Mouse (Mus musculus) bone marrow, adult 2 months (tissue): ENCODE measurements around the gene Reln. TPM values are rescaled to one million over a fixed set of nuclear protein-coding genes. Genes with fewer than 3 reads are reported as not detected.

Experiments used
- H3K27ac ChIP-seq: fragments of 200-500 bp; 2 replicates; pipeline ENCODE4 v1.5.1; 2012; ENCODE audit warnings: low read depth, mild to moderate bottlenecking, control low read depth, inconsistent platforms, low read length; ENCODE audit not compliant: control insufficient read depth, poor library complexity, insufficient read depth
- H3K4me1 ChIP-seq: fragments of 200-500 bp; 2 replicates; pipeline ENCODE4 v1.6.1; 2011; ENCODE audit warnings: low read length; ENCODE audit not compliant: control insufficient read depth, insufficient read depth
- H3K4me3 ChIP-seq: fragments of 200-500 bp; replicated peaks from 2 replicates; pipeline ENCODE3; 2011; ENCODE audit warnings: mild to moderate bottlenecking, low read depth, low read length, control low read depth; ENCODE audit not compliant: control insufficient read depth
- CTCF ChIP-seq: fragments of 200-500 bp; IDR thresholded peaks from 2 replicates; pipeline ENCODE4 v1.5.1; 2011; ENCODE audit warnings: low read length, control low read depth; ENCODE audit not compliant: control insufficient read depth, insufficient read depth
- POLR2A ChIP-seq: fragments of 200-500 bp; IDR thresholded peaks from 2 replicates; pipeline ENCODE4 v1.6.1; 2011; ENCODE audit warnings: low read depth, mild to moderate bottlenecking, control low read depth, low read length, borderline replicate concordance; ENCODE audit not compliant: control insufficient read depth
- WGBS: fragments of 180-500 bp; shearing (Covaris S2); methylation state at CpG from one replicate; pipeline ENCODE4 v1.1.7; 2018; 5-methylcytosine and 5-hydroxymethylcytosine counted together
- polyA plus RNA-seq: library from polyadenylated mRNA; stranded (reverse); fragments of >200 nt; gene quantifications from 2 replicates; pipeline ENCODE4 v1.2.4, GENCODE M21; 2011; ENCODE audit warnings: low replicate concordance; ENCODE audit not compliant: missing spikeins, insufficient read depth, insufficient read length

The Reln gene
- polyA plus RNA-seq, 1 experiment: 8.9 TPM

DNA sequence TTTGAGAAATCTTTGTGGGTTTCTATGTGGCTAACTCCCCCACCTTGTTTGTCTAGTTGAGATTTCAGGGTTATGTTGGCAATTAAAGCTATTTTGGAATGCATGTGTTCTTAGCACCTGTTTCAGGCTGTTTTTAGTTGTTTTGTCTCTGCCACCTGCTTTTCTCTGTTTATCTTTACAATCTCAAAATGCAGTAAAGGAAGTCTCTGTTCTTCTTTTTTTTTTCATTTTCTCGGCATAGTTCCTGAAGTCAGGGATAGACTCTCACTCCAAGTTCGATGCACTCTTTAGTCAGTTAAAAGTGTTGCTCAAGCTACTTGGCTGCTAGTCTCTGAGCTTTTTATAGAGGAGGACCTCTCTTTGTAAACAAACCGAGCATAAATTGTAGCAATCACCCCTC, 320.4 kb downstream of the Reln start:
- 32% methylated on average over 3 of the region's 3 CpGs for WGBS
- Histone ChIP-seq H3K27ac (no peak overlapping the region), H3K4me3 (no peak overlapping the region), H3K4me1 (no peaks in the 10 kb centered on the region; the same call in 1 of the 2 replicates)
- TF ChIP-seq CTCF (no peak), POLR2A (no peak)

DNA sequence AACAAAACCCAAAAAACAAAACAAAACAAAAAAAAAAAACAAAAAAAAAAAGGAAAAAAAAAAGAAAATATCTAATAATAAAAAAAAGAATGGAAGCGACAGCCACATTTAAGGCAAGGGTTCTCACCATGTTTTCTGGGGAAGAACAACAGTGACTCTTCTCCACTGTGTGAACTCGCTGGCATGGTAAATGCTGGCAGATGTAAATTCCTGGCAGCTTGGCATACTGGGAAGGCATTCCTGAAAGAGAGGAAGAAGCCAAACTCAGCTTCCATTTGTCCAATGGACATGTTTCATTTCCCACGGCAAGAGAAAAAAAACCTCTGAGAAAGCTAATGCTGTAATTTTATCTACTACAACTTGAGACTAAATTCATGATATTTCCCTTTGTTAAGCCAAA, 326.6 kb downstream of the Reln start:
- H3K4me3 ChIP-seq: no peak overlapping the region
- no peak overlapping the region for H3K27ac ChIP-seq
- TF ChIP-seq POLR2A (no peak), CTCF (no peak)
- no peaks in the 10 kb centered on the region for H3K4me1 ChIP-seq
- WGBS: 77% methylated on average over 3 of the region's 3 CpGs

DNA sequence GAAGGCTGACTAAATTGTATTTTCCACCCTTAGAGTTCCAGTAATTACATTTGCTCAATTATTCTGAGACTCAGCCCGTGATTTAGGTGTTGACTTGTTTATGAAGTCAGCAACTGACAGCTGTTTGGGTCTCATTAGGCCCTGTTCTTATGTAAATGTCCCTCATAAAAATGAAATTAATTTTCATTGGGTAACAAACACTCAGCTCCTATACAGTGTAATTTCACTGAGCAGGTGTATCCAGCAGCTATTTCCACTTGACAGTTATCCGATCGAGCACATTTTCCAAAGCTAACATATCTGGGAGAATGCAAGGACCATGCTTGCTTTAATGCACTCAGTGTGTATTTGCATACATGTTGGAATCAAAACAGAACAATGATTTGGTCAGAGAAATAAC, 330.0 kb downstream of the Reln start:
- WGBS: 83% methylated on average over 3 of the region's 3 CpGs
- Histone ChIP-seq H3K4me3 (no peak overlapping the region), H3K27ac (no peak overlapping the region), H3K4me1 (no peaks in the 10 kb centered on the region)
- no peak for TF ChIP-seq POLR2A
- no peak for TF ChIP-seq CTCF

DNA sequence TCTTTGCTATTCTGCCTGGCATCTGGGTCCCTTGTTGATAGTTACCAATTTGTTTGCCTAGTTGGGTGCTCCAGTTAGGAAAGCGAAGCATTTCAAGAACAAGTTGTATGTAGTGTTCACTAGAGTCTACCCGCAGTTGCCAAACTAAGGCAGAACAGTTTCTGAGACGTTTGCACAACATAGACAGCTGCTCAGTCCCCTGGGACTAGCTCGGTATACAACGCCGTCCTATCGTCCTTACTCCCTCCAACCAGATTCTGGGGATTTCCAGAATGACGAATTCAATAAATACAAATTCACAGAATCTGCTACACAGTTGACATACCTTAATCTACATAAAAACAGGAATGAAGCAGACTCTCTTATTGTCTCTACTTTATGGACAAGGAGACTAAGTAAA, 335.4 kb downstream of the Reln start:
- 77% methylated on average over 8 of the region's 8 CpGs for WGBS
- TF ChIP-seq CTCF: no peak
- TF ChIP-seq POLR2A: no peak
- Histone ChIP-seq H3K4me3 (no peak overlapping the region), H3K27ac (no peak overlapping the region), H3K4me1 (no peaks in the 10 kb centered on the region)

DNA sequence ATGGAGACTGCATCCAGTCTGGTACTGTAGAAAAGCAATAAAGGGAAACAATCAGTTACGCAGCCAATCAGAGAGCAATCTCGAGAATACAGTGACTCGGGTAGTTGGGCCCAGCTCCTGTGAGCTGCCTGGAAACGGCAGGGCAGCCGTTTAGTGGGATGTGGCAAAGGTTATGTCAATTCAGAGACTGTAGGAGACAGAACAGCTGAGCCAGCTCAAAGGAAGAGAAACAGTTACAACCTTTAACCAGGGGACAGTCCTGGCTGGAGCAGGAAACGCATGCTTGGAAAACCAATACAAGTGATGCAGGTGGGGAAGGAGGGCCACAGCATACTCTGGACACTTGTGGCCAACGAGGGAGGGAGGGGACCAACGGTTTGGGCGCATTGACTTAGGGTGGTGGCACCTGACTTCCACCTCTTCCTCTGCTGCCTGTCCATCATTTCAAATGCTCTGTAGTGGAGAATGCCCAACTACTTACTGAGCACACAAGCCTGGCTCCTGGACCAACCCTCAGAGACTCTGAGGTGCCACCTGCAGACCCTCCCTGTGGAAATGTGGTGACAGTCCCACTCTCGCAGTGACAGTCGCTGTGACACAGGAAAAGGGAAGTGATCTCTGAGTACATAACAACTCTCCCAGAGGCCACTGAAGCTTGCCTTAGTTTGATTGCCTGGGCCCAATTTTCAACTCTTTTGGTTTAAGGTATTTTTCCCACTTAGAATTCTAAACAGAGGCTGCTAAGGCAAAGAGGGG, 337.0 kb downstream of the Reln start:
- no peak overlapping the region for H3K4me3 ChIP-seq
- 52% methylated on average over 11 of the region's 11 CpGs for WGBS
- H3K27ac ChIP-seq: peak overlapping the region; percentile 19; the same call in 1 of the 2 replicates
- TF ChIP-seq POLR2A (no peak), CTCF (no peak)
- H3K4me1 ChIP-seq: no peaks in the 10 kb centered on the region

DNA sequence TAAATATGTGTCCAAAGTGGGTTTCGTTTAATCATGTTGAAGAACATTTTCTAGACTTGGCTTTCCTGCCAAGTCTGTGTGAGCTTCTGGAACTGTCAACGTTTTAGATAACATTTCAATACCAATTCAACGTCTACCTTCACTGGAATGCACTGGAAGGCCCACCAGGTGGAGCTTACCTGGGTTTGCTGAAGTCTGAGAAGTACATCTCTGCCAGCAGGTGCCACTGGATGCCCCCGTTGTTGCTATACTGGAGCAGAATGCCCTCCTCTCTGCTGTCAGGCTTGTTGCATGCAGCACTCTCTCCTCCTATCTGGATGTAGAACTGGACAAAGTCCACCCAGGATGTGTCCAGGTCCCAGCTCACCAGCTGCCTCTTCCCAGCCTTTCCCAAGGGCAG, 340.6 kb downstream of the Reln start:
- Histone ChIP-seq H3K27ac (no peak overlapping the region), H3K4me1 (no peaks in the 10 kb centered on the region), H3K4me3 (no peak overlapping the region)
- 74% methylated on average over 4 of the region's 4 CpGs for WGBS
- no peak for TF ChIP-seq CTCF
- TF ChIP-seq POLR2A: no peak

DNA sequence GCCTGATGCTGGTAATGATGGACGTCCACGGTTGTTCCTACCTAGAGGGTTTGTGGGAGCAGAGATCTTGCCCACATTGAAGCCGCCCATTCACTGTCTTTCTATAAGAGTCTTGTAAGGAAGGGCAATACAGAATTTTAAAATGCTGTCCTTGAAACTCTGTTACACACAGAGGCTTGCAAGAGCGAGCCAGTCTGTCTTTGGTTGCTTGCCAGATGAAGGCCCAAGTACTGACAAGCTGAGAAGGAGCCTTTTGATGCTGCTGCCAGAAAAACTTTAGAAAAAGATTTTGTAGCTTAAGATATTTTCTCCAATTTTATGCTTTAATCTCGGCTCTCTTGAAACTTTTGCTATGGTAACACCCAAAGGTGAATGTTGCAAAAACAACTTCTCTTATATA, 356.8 kb downstream of the Reln start:
- TF ChIP-seq POLR2A (no peak), CTCF (no peak)
- Histone ChIP-seq H3K4me3 (no peak overlapping the region), H3K27ac (no peak overlapping the region), H3K4me1 (no peaks in the 10 kb centered on the region)
- 81% methylated on average over 5 of the region's 5 CpGs for WGBS

DNA sequence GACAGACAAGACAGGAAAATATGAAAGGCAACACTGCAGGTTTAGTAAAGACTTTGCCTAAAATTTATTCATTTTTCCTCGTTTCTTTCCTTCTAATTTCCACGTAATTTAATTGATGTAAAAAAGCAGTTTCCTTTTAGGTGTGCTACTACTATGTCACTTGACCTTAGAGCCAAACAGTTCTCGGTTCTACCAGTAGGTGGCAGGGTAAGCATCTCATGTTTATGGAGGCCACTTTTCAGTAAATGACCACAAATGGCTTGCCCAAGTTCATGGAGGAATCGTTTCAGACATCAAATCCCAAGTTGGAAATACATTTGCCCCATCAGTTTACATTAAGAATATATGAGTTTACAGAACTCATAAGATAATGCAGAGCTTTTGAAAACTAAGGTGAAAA, 358.2 kb downstream of the Reln start:
- Histone ChIP-seq H3K4me3 (no peak overlapping the region), H3K4me1 (no peaks in the 10 kb centered on the region), H3K27ac (no peak overlapping the region)
- no peak for TF ChIP-seq POLR2A
- no peak for TF ChIP-seq CTCF
- WGBS: 32% methylated on average over 4 of the region's 4 CpGs

DNA sequence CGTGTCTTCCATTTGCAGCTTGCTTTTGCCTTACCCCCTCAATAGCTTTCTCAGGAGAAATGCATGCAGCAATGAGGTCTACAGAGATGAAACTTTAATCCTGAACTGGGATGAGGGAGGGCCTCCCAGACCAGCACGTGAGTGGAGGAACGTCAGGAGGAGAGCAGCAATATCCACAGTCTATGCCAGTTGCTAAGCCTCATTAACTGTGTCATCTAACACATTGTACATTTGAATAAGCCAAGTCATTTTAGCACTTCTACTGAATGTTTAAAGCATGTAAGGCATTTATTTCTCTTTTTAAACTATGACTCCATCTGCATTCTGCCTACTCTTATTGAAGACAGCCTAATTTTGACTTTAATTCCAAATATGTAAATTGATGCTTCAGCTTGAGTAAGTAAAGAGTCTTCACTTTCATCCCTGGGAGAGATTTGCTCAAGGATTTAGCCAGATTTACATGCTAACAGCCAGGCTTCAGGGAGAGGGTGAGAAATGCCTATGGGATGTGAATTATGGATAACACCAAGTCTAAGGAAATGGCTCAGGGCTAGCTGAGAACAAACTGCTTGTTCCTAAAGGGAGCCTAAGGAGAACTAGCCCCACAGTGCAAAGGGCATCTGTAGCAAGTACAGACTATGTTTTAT, 361.4 kb downstream of the Reln start:
- Histone ChIP-seq H3K27ac (no peak overlapping the region), H3K4me1 (no peaks in the 10 kb centered on the region), H3K4me3 (no peak overlapping the region)
- 86% methylated on average over 3 of the region's 3 CpGs for WGBS
- TF ChIP-seq CTCF: no peak
- TF ChIP-seq POLR2A: no peak
